Mouse (Mus musculus) kidney, postnatal 4 days (tissue): ENCODE data around the gene Khdc4.
"Not testable (repeated sequence)": the region's sequence is repeated elsewhere in the genome, so short reads cannot be mapped to it uniquely, and the experiment has no call there.

Source experiments
- DNase-seq, 2 experiments: peaks; one replicate each; pipeline ENCODE4 v3.0.0; 2021; ENCODE audit warnings: mixed read lengths in 2 of 2

Khdc4 gene

DNA sequence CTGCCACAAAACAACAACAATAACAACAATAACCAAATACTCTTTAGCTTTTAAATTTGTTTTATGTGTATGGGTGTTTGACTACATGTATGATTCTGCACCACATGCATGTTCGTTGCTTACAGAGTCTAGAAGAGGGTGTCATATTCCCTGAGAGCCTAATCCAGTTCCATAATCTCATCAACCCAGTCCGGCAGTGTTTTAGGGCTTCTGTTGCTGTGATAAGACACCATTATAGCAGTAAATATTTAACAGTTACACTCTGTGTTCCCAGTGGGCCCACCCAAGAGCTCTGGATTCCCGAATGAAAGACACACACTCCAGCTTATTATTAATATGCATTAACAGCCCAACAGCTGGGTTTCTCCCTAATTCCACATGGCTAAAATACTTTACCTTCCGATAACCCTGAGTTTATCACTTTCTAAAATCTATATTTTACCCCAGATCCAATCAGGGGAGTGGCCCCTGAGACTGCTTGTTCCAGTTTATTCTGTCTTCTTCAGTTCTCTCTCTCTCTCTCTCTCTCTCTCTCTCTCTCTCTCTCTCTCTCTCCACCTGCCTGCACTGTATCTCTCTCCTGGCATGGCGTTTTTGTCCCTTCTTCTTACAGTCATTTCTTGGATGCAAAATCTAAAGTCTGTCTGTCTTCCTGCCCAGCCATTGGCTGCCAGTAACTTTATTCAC lies 27.0 kb upstream of the Khdc4 start:
- no peak for DNase-seq

DNA sequence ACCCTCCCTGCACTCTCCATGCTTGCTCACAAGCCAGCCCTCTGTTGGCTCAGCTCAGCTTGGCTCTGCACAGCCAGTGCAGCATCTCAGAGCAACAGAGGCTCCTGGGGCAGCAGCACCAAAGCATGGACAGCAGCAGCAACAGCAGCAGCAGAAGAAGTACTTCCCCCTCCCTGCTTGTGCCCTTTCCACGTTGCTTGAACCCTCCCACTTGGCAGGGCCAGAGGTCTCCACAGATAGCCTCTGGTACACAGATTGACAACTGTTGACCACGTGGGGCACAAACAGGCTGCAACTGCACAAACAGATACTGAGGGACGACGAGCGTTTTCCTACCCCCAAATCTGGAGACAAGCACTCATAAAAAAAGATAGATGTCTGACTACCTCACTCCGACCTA lies 25.8 kb upstream of the Khdc4 start:
- DNase-seq, result no peak

DNA sequence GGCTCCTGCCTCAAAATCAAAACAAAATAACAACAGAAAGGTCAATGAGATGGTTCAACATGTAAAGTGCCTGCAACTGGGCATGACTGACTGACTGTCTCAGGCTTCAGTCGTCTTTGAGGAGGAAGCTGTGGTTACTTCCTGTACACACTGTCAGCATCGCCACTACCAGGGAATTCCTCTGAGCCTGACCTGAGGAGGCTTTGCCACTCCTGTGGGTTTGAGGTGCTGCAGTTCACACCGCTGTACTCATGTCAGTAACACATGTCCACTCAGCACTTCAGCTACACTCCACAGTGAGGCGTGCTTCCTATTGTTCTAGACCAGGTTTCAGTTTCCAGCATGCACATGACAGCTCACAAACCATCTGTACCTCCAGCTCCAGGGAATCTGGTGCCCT lies 21.5 kb upstream of the Khdc4 start:
- DNase-seq, result peak in 1 of 2 experiments; percentile 8

DNA sequence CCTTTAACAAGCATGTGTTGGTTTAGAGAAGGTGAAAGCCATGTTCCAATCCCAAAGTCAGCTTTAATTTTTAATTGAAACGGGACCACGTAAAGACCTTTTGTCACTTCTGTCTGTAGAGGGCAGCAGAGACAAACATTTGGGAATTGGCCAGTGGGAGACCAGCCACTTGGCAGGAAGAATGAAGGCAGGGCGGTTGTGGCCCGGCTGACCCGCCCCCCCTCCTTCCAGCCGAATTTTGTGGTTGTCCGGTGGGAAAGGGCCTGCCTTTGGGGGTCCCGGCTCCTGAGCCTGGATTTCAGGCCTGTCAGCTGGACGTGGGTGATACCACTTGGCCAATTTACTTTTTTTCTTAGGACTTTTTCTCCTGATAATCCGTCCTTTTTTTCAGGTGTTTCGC lies 8.2 kb upstream of the Khdc4 start:
- peak; percentile 73 to 81 for DNase-seq

DNA sequence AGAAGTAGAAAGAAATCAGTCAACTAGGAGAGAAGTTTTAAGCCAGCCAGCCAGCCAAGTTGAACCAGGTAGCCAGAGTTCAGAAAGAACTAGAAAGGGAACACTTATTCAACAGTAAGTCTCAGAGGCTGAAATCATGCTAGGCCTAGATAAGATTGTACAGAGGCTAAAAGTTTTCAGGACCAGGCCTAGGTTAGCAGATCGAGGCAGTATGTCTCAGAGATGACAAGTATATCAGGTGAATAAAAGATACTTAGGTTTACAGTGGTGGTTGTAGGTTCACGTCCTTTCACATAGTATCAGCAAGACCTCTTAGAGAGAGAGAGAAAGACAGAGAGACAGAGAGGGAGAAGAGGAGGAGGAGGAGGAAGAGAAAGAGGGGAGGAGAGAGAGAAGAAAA lies 1.8 kb upstream of the Khdc4 start:
- DNase-seq, result no peak

DNA sequence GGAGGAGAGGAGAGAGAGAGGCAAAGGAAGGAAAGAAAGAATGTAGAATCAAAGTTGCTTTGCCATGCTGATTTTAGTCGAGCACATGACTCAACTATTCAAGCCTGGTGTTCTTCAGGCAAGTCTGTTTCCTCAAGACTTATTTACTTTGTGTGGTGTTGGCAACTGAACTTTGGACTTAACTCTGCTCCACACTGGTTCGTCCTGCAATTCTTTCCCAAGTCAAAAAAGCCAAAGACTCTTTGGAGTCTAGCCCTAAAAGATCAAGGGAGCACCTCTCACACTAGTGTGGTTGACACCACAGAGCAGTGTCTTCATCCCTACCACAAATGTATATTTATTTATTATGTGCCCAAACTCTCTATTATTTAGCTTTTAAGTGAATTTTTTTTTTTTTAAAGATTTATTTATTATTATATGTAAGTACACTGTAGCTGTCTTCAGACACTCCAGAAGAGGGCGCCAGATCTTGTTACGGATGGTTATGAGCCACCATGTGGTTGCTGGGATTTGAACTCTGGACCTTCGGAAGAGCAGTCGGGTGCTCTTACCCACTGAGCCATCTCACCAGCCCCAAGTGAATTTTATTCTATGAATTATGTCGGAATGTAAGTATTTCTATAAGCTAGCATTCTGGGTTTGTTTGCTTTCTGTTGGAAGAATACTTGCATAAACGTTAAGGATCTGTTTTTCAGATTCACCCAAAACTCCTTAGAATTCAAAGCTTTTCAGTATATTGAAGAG lies 1.2 kb upstream of the Khdc4 start:
- DNase-seq, result no peak

DNA sequence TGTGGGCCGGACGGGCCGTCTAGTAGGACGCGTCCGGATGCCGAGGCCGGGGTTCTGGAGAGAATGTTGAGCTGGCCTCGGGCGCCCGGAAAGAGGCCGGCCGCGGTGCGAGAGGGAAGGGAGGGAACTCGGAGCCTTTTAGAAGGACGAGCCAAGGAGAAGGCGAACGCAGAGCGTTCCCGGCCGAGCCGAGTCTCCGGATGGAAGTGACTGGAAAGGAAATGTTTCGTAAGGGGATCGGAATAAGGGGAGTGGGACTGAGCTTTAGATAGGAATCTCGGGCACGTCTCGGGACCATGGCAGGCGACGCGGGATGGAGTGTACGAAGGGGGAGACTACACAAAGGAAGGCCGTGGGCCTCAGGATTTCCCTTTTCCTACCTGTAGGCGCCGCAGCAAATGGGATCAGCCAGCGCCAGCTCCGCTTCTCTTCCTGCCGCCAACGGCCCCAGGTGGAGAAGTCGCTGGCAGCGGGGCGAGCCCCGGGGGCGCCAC lies 402 bp downstream of the Khdc4 start:
- DNase-seq, result peak; percentile 68 to 81

DNA sequence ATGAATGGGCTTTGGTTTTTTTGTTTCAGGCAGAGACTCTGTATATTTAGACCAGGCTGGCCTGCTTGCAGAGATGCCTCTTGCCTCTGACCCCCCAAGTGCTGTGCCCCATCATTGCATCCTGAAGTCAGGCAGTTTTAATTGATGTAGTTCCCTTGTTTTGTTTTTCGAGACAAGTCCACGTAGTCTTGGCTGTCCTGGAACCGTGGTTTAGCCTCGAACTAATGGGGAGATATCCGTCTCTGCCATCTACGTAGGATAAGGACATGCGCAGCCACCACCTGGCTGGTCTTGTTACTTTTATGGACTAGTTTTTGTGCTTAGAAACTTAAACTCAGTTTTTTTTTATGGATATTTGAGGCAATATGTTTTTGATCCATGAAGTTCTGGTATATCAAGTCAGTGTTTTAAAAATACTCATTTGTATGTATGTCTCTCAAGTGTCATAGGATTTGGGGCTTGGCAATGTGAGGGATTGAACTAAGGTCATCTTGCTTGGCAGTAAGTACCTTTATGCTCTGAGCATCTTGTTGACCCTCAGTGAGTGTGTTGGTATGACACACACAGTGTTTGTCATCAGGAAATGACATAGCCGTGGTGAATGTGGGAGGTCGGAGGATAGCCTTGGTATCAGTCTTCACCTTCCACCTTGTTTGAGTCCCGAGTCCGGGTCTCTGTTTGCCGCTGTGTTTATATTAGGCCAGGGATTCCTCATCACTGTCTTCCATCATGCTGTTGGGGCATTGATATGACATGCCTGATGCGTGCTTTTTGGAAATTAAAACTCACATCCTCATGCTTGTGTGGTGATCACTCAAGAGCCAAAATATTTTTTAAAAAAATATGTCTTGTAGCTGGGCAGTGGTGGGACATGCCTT lies 1.4 kb downstream of the Khdc4 start:
- no peak for DNase-seq

DNA sequence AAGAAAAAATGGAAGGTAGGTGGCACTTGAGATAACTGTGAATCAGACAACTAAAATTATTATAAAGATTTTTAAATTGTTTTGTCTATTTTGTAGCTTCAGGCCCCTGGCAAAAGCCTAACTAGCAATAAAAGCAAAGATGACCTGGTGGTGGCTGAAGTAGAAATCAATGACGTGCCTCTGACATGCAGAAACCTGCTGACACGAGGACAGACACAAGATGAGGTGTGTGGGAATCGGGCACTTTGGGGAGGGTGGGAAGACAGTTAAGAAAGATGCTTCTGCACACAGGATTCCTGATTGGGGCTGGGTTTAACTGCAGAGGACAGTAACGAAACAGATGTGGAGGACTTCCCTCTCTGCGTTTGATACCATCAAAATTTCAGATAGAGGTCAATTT lies 3.5 kb downstream of the Khdc4 start:
- no peak for DNase-seq

DNA sequence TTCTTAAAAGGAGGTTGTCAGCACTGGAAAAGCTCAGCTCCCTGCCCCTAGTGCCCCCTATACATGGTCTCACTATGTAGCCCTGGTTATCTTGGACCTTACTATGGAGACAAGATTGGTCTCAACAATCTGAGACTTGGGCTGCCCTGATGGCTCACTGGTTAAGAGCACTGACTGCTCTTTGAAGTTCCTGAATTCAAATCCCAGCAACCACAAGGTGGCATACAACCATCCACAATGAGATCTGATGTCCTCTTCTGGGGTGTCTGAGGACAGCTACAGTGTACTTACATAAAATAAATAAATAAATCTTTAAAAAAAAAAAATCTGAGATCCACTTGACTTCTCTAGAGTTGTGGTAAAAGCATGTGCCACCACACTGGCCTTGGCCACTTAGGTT lies 9.9 kb downstream of the Khdc4 start:
- no peak for DNase-seq

DNA sequence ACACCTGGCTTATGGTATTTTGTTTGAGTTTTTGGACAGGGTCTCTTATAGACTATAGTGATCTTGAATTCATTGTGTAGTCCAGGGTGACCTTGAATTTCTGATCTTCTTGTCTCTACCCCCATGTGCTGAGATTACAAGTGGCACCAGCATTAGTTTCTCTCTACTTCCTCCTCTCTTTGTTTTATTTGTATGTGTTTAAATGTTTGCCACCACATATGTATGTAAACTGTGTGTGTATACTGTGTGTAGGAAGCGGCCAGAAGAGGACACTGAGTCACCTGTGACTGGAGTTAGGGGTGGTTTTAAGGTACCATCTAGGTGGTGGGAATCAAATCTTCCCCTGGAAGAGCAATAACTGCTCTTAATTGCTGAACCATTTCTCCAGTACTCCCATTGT lies 12.4 kb downstream of the Khdc4 start:
- DNase-seq, result no peak

DNA sequence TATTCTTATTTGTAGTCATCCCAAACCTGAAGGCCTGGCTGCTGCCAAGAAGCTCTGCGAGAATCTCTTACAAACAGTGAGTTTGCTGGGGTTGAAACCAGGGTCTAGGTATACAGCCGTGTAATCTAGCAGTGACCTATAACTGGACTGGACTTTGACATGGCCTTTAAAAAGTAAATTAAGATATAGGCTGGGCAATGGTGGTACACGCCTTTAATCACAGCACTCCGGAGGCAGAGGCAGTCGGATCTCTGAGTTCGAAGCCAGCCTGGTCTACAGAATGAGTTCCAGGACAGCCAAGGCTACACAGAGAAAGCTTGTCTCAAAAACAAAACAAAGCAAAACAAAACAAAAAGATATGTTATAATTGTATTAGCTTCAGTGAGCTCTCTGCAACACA lies 13.2 kb downstream of the Khdc4 start:
- no peak for DNase-seq

DNA sequence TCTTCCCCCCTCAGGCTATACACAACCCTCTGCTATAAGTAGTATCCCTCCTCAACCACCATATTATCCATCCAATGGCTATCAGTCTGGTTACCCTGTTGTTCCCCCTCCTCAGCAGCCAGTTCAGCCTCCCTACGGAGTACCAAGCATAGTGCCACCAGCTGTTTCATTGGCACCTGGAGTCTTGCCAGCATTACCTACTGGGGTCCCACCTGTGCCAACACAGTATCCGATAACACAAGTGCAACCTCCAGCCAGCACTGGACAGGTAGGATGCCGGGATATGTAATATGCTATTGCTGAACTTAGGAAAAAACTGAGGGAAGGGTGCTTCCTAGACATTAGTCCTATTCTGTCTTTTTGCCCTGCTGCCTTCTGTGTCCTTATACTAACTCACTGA lies 14.6 kb downstream of the Khdc4 start:
- no peak for DNase-seq

DNA sequence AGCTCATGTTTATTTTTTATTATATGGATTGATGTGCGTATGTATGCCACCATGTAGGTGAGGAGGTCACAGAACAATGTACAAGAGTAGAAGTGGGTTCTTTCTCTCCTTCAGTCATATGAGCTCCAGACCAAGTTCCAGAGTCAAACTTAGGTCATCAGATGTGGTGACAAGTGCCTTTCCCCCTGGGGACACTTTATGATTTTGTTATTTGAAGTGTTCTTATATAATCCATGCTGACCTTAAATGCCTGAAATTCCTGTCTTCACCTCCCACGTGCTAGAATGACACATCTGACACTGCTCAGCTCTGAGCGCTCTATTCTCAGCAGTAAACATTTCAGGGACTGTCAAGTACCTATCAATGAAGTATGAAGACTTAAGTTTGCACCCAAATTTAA lies 15.6 kb downstream of the Khdc4 start:
- DNase-seq, result no peak

DNA sequence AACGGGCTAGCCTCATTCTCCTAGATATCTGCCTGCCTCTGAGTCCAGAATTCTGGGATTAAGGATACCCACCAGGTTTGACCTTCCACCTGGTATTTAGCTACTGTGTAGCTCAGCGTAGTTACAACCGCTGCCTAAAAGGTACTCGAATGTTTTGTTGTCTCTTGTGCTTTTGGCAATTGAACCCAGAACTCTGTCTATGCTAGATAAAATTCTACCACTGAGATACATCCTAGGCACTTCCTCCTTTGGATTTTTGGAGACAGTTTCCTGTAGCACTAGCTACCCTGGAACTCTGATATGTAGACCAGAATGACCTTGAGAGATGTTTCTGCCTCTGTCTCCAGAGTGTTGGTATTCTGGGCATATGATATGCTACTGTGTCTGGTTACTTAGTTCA lies 28.1 kb downstream of the Khdc4 start:
- DNase-seq, result no peak

DNA sequence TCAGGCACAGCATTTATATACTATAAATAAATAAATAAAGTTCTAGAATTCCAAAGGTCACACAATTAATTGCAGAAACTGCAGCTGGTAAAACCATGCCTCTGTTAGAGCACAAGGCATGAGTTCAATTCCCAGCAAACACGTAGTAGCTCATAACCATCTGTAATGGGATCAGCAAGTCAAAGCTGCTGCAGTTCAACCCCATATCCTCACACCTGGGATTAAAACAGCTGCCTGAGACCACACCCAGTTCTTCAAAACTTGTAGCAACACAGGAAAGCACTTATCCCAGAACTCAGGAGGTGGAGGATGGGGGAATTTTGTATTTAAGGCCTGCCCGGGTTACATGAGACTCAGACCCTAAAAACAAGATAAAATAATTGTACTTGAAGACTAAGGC lies 29.1 kb downstream of the Khdc4 start:
- no peak for DNase-seq

DNA sequence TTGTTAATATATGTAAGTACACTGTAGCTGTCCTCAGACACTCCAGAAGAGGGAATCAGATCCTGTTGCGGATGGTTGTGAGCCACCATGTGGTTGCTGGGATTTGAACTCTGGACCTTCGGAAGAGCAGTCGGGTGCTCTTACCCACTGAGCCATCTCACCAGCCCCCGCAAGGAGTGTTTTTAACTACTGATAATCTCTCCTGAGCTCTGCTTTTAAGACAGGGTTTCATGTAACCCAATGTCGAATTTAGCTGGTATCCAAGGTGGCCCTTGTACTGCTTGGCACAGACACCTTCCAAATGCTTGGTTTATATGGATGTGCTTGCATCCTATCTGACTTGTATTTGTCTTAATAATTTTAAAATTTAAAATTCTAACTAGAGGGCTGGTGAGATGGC lies 30.1 kb downstream of the Khdc4 start:
- DNase-seq, result not testable (repeated sequence)

DNA sequence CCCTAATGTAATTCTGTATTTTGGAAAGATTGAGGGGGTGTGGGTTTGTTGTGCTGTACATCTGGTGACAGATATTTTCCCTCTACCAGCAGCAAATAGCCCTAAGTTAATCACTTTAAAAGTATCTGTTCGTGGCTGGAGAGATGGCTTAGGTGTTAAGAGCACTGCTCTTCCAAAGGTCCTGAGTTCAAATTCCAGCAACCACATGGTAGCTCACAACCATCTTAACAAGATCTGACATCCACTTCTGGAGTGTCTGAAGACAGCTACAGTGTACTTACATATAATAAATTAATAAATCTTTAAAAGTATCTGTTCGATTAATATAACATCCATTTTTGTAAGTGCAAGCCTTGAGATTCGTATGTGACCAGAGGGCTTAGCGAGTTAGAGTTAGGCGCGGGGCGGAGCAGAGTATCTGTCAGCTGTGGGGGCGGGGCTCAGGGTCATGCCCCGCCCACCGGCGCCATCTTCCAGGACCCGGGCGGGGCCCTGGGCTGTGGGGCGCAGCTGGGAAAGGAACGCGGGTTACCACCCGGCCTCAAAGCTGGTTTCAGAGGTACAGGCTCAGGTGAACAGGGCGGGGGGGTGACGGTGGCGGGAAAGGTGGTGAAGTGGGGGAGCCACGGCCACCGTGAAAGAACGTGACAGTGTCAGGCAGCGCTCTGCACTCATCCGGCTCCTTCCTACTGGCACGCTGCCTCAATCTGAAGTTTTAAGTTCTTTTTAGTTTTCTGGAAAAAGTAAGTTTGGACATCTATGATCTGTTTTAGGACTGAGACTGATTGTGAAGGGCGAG lies 31.0 kb downstream of the Khdc4 start, which contains the start of gene Rit1:
Gene Rit1, plus strand, starts transcription at position 440 of the 799 bp plus-strand sequence.
- DNase-seq, result peak; percentile 92 to 94

DNA sequence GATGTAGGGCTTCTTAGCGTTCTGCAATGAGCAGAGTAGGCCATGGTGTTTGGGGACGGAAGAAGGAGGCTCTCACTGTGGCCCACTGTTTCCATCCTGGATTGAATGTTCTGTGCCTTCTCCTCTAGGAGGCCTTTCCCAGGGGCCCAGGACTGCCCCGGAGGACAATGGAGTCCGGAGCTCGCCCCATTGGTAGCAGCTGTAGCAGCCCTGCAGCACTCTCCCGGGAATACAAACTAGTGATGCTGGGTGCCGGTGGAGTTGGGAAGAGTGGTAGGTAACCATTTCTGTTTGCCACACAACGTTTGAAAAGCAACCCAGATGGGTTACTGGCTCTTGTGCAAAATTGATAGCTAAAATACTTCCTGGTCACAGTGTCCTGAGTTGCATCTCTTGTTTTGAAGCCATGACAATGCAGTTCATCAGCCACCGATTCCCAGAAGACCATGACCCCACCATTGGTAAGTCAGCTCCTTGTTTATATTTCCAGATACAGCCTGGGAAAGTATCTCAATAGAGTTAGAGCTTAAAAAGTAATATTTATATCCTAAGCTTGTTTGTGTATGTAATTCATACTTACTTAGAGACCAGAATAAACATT lies 31.7 kb downstream of the Khdc4 start:
- peak; percentile 52 to 65 for DNase-seq

DNA sequence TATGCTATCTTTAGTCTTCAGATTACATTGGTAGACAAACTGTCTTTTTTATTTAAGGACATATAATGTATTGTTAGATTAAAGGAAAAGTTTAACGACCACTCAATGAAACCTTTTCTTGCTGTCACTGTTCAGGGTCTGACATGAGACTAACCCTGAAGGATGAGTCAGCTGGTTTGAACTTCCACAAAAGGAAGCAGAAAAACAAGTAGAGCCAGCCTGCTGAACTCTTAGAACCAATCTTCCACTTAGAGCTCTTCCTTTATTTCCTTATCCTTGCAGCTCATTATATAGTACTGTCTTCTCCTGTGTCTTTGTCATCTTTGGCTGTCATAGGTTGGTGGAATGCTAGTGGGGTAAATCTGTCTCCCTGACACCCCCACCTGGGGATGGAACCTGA lies 32.2 kb downstream of the Khdc4 start:
- DNase-seq, result no peak

DNA sequence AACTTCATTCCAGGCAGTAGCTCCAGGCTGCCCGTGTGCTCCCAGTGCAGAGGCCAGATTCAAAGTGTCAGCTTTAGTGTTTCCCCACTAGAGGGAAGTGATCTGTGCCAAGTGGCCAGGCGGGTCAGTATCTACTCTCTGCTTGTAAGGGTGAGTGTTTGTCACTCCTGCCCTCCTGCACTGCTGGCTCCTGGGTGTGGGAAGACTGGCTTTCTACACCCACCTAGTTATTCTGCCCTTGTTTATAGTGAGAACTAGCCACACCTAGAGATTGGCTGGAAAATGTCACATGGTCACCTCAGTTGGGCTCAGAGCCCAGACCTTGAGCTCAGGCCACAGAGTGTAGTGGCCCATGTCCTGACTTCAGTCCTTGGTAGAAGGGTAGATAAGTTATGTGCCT lies 33.5 kb downstream of the Khdc4 start:
- peak; percentile 32 to 59 for DNase-seq

DNA sequence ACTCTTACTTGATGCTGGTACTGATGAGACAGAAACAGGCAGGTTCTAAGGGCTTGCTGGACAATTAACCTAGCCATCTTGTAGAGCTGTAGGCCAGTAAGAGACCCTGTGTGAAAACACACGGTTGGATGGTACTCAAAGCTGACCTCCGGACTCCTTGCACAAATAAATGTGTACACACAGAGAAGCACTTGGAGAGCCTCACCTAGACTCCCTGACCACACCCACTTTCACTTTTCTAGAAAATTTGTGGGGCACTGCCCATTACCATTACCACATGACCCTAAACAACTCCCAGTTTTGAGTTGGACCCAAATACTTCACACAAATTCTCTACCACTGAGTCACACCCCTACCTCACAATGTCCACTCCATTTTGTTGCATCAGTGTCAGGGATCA lies 51.0 kb downstream of the Khdc4 start:
- no peak for DNase-seq
